Mouse (Mus musculus) lung, postnatal 0 days (tissue): ENCODE results near the gene Pdlim1. TPM values are rescaled to one million over a fixed set of nuclear protein-coding genes. Genes with fewer than 3 reads are reported as not detected.

Source experiments
- ATAC-seq: fragments of 200-750 bp; cut with Nextera tagmentation; 2 replicates; pipeline ENCODE4 v1.8.0; 2017; ENCODE audit warnings: moderate library complexity
- DNase-seq: peaks from one replicate; pipeline ENCODE4 v3.0.0-alpha.2; 2016; ENCODE audit warnings: low spot score
- H3K27ac ChIP-seq: fragments of 300-500 bp; sonication (generic); 2 replicates; pipeline ENCODE4 v1.5.1; 2014; ENCODE audit warnings: antibody characterized with exemption, mild to moderate bottlenecking, low read length, mixed read lengths
- H3K27me3 ChIP-seq: fragments of 300-500 bp; sonication (generic); replicated peaks from 2 replicates; pipeline ENCODE4 v1.6.1; 2014; ENCODE audit warnings: low read length, mixed read lengths; ENCODE audit not compliant: insufficient read depth
- H3K36me3 ChIP-seq: fragments of 300-500 bp; sonication (generic); 2 replicates; pipeline ENCODE4 v1.6.1; 2014; ENCODE audit warnings: low read length, mixed read lengths; ENCODE audit not compliant: insufficient read depth
- H3K4me1 ChIP-seq: fragments of 300-500 bp; sonication (generic); 2 replicates; pipeline ENCODE4 v1.6.1; 2014; ENCODE audit warnings: antibody characterized with exemption, low read depth, low read length, mixed read lengths; ENCODE audit not compliant: insufficient read depth
- H3K4me2 ChIP-seq: fragments of 300-500 bp; sonication (generic); replicated peaks from 2 replicates; pipeline ENCODE4 v1.6.1; 2014; ENCODE audit warnings: low read depth, mild to moderate bottlenecking, low read length, moderate library complexity, mixed read lengths
- H3K4me3 ChIP-seq: fragments of 300-500 bp; sonication (generic); 2 replicates; pipeline ENCODE4 v1.5.1; 2014; ENCODE audit warnings: low read depth, low read length
- H3K9ac ChIP-seq: fragments of 300-500 bp; sonication (generic); replicated peaks from 2 replicates; pipeline ENCODE4 v1.6.1; 2014; ENCODE audit warnings: low read depth, mild to moderate bottlenecking
- H3K9me3 ChIP-seq: fragments of 300-500 bp; sonication (generic); 2 replicates; pipeline ENCODE4 v1.6.1; 2016; ENCODE audit warnings: low read length, mixed read lengths
- CTCF ChIP-seq: IDR thresholded peaks from 2 replicates; pipeline ENCODE4 v1.5.1; 2016; ENCODE audit warnings: antibody characterized with exemption, mild to moderate bottlenecking
- EP300 ChIP-seq: IDR thresholded peaks from 2 replicates; pipeline ENCODE4 v1.6.1; 2016; ENCODE audit warnings: antibody characterized with exemption, mild to moderate bottlenecking, control low read depth
- WGBS: fragments of 180-500 bp; shearing (Covaris S2); extraction: QIAGEN DNeasy Blood & Tissue Kit; methylation state at CpG from one replicate; pipeline ENCODE4 v1.1.7; 2014; 5-methylcytosine and 5-hydroxymethylcytosine counted together
- polyA plus RNA-seq: library from polyadenylated mRNA; unstranded; fragments of >200 nt; fragmentation: Nextera tagmentation; extraction: Ambion mirVana; gene quantifications from 2 replicates; pipeline ENCODE4 v1.2.1, GENCODE M21; 2015

The Pdlim1 gene
- polyA plus RNA-seq, 1 experiment from 2014 or later = 147 TPM

DNA sequence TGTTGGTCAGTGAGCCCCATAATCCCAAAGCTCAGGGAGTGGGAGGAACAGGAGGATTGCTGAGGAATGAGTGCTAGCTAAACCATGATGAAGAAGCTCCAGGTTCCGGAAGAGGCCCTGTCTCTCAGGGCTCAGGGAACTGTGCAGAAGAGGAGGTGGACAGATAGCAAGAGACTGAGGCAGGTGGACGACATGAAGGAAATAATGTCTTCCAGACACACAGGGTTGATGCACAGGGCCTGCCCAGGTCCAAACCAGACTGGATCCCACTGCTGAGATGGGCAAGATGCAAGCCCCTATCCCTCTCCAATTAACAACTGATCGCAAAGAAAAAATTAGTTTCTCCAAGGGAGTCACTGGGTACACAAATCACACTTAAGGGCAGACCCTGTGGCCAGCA lies 16.9 kb downstream of the Pdlim1 start:
- H3K9me3 ChIP-seq = no peaks in the 10 kb centered on the region
- no peak overlapping the region for H3K4me3 ChIP-seq
- TF ChIP-seq CTCF (no peak), EP300 (no peak)
- H3K9ac ChIP-seq = no peak overlapping the region
- no peaks in the 10 kb centered on the region for H3K27me3 ChIP-seq
- H3K4me1 ChIP-seq = 0 out of 2 replicates have a peak, but pooled peaks cover 2% of the 10 kb centered on the region
- H3K27ac ChIP-seq = no peak overlapping the region
- H3K36me3 ChIP-seq = no peaks in the 10 kb centered on the region
- no peak overlapping the region for H3K4me2 ChIP-seq
- WGBS = 92% methylated on average over 3 of the region's 3 CpGs
- ATAC-seq = no peak
- no peak for DNase-seq

DNA sequence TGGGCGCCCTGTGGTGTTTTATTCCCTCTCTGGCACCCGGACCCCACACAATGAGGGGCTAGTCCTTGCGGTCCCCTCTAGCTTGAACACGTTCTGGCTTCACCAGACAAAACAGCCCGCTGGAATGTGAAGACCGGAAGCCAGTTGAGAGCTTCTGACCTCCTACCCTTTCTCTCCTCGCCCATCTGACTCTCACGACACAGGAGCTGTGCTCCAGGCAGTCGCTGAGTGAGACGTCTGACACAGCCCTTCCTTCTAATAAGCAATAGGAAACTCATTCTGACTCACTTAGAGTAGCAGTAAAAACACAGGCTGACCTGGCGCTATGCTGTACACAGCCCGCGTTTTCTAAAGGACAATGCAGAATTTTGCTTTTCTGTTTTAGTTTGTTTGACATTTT lies 17.9 kb downstream of the Pdlim1 start:
- 0 out of 2 replicates have a peak, but pooled peaks cover 2% of the 10 kb centered on the region for H3K4me1 ChIP-seq
- H3K4me2 ChIP-seq = no peak overlapping the region
- H3K4me3 ChIP-seq = no peak overlapping the region
- DNase-seq (peak; percentile 52), ATAC-seq (peak; percentile 65)
- TF ChIP-seq CTCF (no peak), EP300 (no peak)
- no peak overlapping the region for H3K27ac ChIP-seq
- H3K27me3 ChIP-seq = no peaks in the 10 kb centered on the region
- H3K36me3 ChIP-seq = no peaks in the 10 kb centered on the region
- no peak overlapping the region for H3K9ac ChIP-seq
- 32% methylated on average over 13 of the region's 13 CpGs for WGBS
- no peaks in the 10 kb centered on the region for H3K9me3 ChIP-seq

- H3K4me3 ChIP-seq = no peak overlapping the region
Measured at GRCm38 (mm10) chr19:40251115-40251514, 20.5 kb downstream of the Pdlim1 start.

GRCm38 (mm10) chr19:40249352-40249751 lies 22.3 kb downstream of the Pdlim1 start:
- DNase-seq = peak; percentile 46
- no peak for TF ChIP-seq CTCF
- peak; percentile 72 for TF ChIP-seq EP300
- H3K27me3 ChIP-seq = no peaks in the 10 kb centered on the region
- no peaks in the 10 kb centered on the region for H3K9me3 ChIP-seq
- no peak overlapping the region for H3K9ac ChIP-seq
- peak; percentile 59 for ATAC-seq
- no peak overlapping the region for H3K4me3 ChIP-seq
- 56% methylated on average over 11 of the region's 11 CpGs for WGBS
- H3K27ac ChIP-seq = peak overlapping the region; percentile 7; the same call in 1 of the 2 replicates
- no peak overlapping the region for H3K4me2 ChIP-seq
- 0 out of 2 replicates have a peak, but pooled peaks cover 2% of the 10 kb centered on the region for H3K4me1 ChIP-seq
- H3K36me3 ChIP-seq = no peaks in the 10 kb centered on the region

More at GRCm38 (mm10) chr19:40251115-40251514, 20.5 kb downstream of the Pdlim1 start:
- ATAC-seq = no peak
- H3K4me2 ChIP-seq = no peak overlapping the region
- no peaks in the 10 kb centered on the region for H3K36me3 ChIP-seq
- no peak overlapping the region for H3K9ac ChIP-seq
- TF ChIP-seq EP300 (no peak), CTCF (no peak)
- no peaks in the 10 kb centered on the region for H3K9me3 ChIP-seq
- 0 out of 2 replicates have a peak, but pooled peaks cover 2% of the 10 kb centered on the region for H3K4me1 ChIP-seq
- no peak overlapping the region for H3K27ac ChIP-seq
- 84% methylated on average over 4 of the region's 4 CpGs for WGBS
- DNase-seq = peak; percentile 24
- no peaks in the 10 kb centered on the region for H3K27me3 ChIP-seq

GRCm38 (mm10) chr19:40248476-40248875 lies 23.2 kb downstream of the Pdlim1 start:
- Histone ChIP-seq H3K4me2 (no peak overlapping the region), H3K4me1 (no peaks in the 10 kb centered on the region), H3K9ac (no peak overlapping the region), H3K9me3 (no peaks in the 10 kb centered on the region), H3K27me3 (no peaks in the 10 kb centered on the region), H3K27ac (no peak overlapping the region), H3K36me3 (no peaks in the 10 kb centered on the region), H3K4me3 (no peak overlapping the region)
- TF ChIP-seq CTCF (no peak), EP300 (no peak)
- no peak for DNase-seq
- ATAC-seq = no peak
- 93% methylated on average over 5 of the region's 5 CpGs for WGBS

DNA sequence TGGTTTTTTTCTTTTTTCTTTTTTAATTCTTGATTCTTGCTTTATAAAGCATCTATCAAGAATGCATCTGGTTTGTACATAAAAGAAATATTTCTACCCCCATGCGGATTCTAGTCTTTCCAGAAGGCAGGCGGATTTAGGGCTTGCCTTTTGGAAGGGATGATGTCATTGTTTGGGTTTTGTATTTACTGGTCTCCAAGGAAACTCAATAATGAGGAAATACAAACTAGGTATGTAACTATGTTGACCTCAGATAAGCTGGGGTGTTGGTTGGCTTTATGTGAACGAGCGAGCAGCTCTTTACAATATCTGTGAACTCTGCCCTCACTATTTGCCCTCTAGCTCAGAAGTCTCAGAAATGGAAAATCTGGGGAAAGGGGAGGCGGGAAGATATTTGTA lies 24.4 kb downstream of the Pdlim1 start:
- peak; percentile 79 for DNase-seq
- no peak overlapping the region for H3K4me2 ChIP-seq
- no peaks in the 10 kb centered on the region for H3K9me3 ChIP-seq
- H3K36me3 ChIP-seq = no peaks in the 10 kb centered on the region
- TF ChIP-seq EP300 (peak; percentile 90), CTCF (no peak)
- H3K9ac ChIP-seq = no peak overlapping the region
- H3K27ac ChIP-seq = no peak overlapping the region
- WGBS = 51% methylated on average over 5 of the region's 5 CpGs
- H3K4me3 ChIP-seq = no peak overlapping the region
- peak; percentile 81 for ATAC-seq
- H3K4me1 ChIP-seq = no peaks in the 10 kb centered on the region
- no peaks in the 10 kb centered on the region for H3K27me3 ChIP-seq
